Mouse (Mus musculus): ENCODE measurements around the gene Cdk2ap2.
A peak's percentile ranks its signal among the peaks of the same experiment; 100 is the strongest.
"Not testable (repeated sequence)": the region's sequence is repeated elsewhere in the genome, so short reads cannot be mapped to it uniquely, and the experiment has no call there.

Cdk2ap2 gene

DNA sequence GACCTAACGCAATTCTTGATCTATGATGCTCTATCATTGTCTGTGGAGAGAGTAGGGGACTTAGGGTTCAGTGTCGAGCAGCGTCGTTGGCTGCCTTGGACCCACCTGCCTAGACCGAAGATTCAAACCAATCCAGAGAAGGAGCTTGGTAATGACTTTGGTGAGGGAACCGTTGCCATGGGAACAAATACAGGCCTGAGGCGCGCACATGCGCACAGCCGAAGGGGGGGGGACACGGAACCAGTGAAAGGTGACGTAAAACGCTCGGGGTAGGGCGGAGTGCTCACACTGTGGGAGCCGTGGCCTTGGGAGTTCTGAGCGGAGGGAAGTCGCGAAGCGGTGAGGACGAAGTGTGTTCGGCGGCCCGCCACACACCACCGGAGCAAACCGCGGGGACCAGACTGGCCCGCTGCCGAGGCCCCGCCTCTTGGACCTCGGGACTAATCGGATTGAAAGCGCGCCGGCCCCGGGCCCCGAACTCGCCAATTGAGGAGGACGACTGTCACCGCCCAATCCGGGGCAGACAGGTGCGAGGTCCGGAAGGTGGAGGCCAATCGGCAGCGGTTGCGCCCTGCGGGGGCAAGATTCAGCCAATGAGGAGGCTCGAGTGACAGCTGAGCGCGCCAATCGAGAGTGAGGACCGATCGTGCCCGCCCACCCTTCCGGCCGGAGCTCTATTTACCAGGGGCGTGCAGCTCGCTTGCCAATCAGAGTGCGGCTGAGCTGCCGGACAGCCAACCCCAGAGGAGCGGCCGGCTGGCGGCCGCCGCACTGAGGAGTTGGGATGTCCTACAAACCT, at the start of gene Cdk2ap2:
Gene Cdk2ap2, plus strand, starts transcription at position 541 of the 799 bp plus-strand sequence.
- peak; percentile 99 for DNase-seq

DNA sequence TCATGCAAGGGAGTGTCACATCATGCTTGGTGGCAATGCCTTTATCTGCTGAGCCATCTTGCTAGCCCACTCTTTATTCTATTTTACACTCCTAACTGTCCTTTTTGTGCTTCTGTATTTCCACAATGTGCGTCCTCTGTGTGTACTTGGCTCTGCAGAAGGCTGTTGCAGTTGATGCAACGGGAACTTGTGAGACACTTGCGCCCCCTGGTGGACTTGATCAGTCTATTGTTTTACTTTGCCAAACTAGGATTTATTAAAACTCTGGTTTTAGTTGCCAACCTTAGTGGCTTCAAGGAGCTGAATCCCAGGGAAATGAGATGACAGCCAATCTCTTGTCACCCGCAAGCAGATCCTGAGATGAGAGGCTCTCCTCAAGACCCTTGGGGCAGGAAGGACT, 49.1 kb upstream of the Cdk2ap2 start:
- peak; percentile 83 for DNase-seq

DNA sequence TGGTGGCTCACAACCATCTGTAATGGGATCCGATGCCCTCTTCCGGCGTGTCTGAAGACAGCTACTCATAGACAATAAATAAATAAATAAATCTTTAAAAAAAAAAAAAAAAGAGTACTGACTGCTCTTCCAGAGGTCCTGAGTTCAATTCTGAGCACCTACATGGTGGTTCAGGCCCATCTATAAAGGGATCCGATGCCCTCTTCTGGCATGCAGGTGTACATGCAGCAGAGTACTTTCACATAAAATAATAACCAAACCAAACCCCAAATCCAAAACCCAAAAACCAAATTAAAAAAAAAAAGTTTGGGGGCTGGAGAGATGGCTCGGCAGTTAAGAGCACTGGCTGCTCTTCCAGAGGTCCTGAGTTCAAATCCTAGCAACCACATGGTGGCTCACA, 47.9 kb upstream of the Cdk2ap2 start:
- not testable (repeated sequence) for DNase-seq

DNA sequence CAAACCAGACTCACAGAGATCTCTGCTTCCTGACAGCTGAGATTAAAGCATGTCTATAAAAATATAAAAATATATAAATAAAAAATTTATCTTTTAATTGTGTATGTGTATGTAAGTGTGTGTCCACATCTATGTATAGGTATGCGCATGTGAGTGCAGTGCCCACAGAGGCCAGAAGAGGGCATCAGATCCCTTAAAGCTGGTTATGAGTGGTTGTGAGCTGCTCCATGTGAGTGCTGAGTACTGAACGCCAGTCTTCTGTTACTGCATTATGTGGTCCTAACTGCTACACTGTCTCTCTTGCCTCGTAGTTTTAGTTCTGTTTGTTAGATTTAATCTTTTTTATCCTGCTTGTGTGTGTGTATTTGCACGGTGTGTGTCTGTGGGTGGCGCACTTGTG, 46.0 kb upstream of the Cdk2ap2 start:
- DNase-seq = peak; percentile 32

DNA sequence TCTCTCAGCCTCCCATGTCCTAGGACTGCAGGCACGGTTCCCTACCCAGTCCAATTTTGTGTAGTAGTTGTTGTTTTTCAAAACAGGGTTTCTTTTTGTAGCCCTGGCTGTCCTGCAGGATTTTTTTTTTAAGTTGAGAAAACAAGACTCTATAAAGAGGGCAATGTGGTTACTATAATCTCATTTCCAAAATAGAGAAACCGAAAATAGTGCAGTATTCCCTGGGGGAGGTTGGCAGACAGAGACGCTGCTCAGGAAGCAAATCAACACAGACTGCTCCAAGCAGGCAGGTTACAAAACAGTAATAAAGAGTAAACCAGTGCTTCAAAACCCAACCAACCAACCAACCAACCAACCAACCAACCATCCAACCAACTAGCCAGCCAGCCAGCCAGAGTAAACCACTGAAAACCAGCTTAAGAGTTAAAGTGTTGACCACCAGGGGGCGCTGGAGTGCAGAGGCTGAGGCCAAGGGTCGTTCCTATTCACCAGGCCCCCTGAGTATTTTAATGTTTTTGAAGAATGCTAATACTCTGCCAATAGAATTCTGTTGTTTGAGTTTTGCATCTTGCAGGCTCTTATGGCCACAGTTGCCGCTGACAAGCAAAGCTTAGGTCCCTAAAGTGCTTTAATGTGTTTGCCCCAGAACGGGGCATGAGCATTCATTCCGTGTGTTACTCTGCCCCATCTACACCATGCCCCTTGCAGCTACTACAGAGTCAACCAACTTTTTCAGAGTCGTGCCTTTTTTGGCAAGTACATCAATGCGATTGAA, 45.1 kb upstream of the Cdk2ap2 start:
- DNase-seq = peak; percentile 79

DNA sequence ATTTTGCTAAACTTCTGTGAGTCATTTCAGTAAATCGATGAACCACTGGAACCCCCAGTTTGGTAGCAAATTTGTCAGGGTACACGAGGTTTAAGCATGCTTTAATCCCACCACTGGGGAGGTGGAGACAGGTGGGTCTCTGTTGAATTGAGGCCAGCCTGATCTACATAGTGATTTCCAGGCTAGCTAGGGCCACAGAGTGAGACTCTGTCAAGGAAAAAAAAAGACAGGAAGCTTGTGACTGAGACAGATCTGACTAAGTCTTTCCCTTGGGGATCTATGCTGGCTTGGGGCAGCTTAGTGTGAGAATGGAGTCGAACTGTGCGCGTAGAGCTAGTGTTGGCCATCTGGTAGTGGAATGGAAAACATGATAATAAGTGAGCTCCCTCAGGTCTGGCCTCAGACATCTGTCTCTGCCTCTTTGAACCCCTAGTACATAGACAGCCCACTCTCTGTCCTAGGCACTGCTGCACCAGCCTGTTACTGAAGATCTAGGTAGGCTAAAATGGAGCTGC, 44.4 kb upstream of the Cdk2ap2 start:
- DNase-seq = no peak

DNA sequence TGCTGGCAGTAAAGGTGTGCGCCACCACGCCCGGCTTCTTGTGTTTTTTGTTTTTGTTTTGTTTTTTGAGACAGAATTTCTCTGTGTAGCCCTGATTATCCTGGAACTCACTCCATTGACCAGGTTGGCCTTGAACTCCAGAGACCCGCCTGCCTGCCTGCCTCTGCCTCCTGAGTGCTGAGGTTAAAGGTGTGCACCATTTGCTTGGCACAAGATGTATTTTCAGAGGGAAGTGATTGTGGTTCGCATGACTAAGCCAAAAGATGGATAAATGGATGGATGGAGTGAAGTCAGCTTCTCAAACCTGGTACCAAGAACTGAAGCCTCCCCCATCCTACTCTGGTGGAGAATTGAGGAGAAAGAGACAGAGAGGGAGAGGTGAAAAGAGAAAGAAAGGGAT, 42.4 kb upstream of the Cdk2ap2 start:
- no peak for DNase-seq

DNA sequence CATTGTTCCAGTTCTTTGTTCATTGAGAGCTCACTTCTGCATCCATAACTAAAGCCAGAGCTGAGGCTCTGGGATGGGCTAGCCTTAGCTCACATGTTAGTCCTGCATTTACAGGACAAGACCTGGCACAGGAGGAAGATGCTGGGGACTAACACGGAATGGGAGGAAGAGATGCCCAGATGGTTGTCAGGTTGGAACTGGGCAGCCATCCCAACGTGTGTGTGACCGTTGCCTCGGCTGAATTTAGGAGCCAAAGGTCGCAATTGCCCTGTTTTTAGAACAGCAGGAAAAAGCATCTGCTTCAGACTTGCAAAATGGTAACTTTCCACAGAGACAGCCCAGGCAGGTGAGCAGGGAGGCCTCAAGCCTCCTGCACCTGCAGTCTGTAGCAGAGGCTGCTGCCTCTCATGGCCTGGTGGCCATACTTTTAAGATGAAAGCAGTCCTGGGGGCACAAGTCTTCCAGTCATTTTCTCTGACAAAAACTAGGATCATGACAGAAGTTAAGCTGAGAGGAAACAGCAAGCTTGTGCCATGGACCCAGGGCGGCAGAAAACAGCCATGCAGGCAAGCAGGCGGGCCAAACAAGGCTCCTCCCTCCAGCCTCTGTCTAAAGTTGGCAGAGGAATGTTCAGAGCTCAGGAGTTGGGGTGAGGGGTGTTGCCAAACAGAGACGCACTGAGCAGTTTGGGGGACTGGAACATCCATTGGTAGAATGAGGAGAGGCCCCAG, 41.6 kb upstream of the Cdk2ap2 start:
- no peak for DNase-seq

DNA sequence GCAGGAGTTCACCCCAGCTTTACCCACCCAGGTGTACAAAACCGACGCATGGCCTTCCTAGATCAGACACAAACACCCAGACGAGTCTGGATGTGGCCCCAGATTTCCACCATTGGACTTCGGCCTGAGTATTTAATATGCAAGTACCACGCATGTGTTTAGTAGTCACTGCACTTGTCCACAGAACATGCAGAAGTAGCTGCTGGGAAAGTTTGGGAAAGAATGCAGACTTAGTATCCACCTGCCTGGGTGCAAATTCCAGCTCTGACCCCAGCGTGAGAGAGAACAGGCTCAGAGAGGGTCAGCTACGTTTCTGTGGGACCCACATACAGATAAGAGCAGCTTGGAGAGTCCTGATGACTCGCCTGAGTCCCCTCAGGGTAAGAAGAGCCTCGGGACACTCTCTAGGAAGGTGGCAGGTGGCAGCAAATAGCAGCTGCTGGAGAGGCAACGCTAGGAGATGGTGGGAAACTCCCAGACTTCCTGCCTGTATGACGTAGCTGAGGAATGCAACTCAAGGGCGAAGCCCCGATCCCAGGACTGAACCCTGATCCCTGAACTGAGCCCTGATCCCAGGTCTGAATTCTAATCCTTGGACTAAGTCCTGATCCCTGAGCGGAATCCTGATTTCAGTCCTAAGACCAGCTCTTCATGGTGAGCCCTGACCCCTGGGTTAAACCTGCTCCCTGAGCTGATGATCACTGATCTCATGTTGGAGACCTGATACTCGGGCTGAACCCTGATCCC, 40.9 kb upstream of the Cdk2ap2 start:
- no peak for DNase-seq

DNA sequence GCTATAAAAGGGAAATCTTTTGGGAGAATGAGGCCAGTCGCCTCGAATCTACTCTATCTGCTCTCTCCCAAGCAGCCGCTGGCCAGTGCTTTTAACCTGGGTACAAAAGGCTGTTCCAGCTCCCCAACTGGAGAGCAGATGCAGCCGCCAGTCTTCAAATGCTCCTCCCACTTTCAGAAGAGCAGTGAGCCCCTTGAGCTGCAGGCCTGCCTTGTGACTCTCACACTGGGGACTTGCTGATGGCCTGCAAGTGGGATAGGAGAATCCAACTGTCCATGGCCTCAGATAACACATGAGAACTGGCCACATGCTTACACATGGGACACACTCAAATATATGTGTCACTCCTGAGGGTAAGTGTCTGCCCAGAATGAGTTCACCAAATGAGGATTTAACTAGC, 40.3 kb upstream of the Cdk2ap2 start:
- DNase-seq = no peak

DNA sequence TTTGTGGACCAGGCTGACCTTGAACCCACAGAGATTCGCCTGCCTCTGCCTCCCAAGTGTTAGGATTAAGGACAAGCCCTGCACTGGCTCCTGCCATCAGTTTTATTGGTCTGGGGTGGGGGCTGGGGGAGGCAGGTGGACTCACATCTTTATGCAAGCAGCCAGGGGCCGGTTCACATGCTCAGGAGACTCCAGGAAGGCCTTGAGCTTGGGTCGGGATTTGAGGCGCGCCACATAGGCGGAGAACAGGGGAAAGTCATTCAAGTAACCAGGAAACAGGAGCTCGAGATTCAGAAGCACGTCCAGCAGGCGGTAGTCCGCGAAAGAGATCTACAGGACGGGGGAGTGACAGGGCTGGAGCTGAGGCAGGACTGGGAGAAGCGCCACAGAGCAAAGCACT, 39.6 kb upstream of the Cdk2ap2 start:
- no peak for DNase-seq

DNA sequence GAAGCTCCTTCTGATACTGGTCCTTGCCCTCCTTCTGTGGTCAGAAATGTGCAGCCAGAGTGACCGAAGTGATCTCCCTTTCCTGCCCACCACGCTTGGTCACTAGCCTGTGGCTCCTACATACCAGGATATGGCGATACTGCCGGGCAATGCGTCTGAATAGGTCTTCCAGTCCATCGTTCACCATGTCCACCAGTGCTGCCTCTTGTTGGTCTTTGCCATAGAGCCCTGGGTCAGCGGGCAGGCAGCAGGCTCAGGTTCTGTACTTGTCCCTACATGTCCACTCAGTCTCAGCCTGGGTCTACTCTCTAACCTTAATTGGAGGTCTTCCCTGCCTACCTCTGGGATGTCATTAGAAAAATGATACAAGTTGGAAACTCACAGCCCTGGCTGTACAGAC, 39.0 kb upstream of the Cdk2ap2 start:
- DNase-seq = no peak

DNA sequence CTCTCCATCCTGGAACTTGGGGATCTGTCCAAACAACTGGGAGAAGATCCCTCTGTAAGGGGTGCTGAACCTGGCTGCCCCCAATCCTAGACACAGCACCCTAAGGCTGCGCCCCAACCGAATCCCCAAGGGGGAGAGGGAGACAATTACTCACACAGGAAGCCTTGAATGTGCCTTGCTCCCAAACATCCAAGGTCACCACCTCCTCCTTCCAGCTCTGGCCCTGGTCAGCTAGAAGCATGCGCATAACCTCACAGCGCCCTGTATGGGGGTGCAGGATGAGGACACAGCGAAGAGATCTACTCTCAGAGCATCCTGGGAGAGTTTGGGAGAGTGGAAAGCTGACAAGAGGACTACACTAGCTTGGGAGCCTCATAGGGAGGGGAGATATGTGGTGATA, 38.4 kb upstream of the Cdk2ap2 start:
- DNase-seq = no peak

DNA sequence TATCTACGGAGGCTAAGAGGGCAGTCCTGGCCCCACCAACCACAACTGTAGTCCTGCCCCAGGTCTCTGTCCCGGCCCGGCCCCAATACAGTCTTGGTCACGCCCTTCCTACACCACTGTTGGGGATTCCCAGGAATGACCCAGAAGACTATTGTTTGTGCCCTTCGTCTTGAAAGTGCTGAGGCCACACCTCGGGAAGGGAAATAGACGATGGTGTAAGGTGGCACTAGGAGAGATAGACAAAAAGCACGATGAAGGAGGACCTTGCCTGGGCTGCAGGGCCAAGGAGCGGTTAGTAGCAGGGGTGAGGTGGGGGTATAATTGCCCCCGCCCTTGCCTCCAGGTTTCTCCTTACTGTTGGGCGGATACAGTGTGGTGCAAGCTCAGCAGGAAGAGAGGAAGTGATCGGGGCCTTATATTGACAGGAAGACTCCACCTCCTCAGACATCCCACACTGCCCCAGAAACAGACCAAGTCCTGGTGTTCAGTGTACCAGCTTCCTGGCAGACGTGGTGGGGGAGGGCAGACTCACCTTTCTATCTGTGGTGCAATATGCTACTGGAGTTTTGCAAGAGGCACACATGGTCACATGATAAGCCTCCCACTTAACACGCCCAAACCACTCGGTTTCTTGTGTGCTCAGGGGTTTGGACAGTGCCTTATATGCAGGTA, 37.8 kb upstream of the Cdk2ap2 start, which contains the start of gene Gstp3:
Gene Gstp3, minus strand, starts transcription at position 501 of the 672 bp plus-strand sequence.
- DNase-seq = peak; percentile 54

DNA sequence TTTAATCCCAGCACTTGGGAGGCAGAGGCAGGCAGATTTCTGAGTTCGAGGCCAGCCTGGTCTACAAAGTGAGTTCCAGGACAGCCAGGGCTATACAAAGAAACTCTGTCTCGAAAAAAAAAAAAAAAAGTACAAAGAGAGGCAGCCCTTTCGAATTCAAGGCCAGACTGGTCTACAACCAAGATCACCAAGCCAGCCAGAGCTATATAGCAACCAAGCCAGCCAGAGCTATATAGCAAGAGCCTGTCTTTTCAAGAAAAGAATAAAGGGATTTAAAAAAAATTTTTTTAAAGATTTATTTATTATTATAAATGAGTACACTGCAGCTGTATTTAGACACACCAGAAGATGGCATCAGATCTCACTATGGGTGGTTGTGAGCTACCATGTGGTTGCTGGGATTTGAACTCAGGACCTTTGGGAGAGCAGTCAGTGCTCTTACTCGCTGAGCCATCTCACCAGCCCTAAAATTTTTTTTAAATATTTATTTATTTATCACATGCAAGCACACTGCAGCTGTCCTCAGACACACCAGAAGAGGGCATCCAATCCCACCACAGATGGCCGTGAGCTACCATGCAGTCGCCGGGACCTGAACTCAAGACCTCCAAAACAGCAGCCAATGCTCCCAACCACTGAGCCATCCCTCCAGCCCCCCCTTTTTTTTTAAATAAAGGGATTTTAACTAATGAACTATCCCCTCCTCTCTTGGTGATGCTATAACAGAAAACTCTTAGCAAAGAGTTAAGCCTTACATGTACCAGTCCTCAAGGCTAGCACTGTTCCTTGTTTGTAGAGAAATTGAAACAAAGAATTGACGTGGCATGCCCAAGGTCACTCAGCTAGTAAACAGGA, 36.7 kb upstream of the Cdk2ap2 start:
- not testable (repeated sequence) for DNase-seq

DNA sequence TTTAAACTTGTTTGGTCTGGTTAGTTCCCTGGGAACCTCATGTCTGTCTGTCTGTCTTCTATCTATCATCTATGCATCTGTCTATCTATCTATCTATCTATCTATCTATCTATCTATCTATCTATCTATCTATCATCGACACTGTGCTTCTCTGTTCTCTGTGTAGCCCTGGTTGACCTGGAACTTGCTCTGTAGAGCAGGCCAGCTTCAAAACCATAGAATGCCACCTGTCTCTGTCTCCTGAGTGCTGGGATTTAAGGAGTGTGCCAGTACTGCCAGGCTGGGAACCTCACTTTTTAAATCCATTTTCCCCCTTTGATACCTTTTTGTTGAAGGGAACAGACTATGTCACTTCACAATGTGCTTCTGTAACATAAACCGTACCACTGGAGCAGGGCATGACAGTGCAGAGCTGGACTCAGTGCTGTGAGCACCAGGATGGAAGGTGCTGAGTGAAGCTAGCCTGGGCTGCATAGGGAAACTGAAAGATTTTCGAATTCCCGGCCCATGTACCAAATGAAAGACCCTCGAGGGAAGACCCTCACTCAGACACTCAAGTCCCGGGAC, 36.0 kb upstream of the Cdk2ap2 start:
- no peak for DNase-seq

DNA sequence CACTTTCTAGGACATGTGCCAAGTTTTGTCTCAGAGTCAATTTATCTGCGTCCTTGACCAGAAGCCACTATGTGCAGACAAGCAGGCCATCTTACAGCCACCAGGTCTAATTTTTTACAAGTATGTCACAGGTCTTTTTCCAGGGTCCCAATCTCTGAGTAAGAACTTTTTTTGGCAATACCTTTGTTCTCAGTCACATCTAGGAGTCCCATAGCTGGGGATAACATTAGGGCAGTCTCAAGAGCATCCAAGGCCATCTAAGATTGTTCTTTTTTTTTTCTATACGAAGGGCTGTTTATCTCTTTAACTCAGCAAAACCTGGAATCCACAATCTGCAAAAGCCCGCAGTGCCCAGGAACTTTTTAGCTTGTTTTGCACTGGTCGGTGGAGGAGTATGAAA, 33.6 kb upstream of the Cdk2ap2 start:
- DNase-seq = not testable (repeated sequence)

DNA sequence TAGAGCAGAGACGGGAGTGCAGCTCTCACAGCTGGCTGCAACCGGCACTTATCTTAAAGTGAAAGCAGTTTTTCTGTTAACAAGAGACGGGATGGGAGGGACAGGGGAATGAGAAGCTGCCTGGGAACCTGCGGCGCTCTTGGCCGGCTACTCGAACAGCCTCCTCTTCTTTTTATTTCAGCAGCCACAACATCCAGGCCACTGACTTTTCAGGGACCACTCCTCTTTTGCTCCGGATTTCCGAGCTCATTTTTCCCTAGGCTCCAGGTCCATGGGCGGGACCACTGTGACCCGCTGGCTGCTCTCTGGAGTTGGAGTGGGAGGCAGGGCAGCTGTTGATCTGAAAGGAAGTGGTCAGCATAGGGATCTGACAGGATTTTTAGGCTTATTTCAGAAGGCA, 32.5 kb upstream of the Cdk2ap2 start:
- DNase-seq = not testable (repeated sequence)

DNA sequence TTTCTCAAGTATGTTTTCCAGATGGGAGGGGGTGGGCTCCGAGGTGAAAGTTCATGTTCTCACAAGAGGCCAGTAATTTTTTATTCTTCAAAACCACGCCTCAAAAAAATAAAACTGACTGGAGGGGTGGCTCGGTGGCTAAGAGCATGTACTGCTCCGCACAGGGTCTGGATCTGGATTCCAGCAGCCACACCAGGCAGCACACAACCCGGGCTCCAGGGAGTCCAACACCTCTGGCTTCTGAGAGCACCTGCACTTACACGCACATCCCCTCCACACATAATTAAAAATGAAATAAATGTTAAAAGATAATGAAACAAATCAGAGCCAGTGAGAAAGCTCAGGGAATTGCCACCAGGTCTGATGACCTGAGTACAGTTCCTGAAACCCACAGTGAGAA, 30.7 kb upstream of the Cdk2ap2 start:
- no peak for DNase-seq

DNA sequence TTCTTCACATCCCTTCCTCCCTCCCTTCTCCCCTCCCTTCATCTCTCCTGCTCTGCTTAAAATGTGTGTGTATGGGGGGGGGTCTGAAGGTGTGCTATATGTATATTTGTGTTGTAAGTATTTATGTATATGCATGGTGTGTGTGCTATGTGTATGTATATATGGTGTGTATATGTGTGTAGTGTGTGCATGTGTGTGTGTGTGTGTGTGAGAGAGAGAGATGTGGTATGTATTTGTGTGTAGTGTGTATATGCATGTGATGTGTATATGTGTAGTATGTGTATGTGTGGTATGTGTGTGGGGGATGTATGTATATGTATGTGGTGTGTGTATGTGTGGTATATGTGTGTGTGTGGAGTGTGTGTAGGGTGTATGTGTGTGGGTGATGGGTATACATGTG, 30.1 kb upstream of the Cdk2ap2 start:
- DNase-seq = no peak

DNA sequence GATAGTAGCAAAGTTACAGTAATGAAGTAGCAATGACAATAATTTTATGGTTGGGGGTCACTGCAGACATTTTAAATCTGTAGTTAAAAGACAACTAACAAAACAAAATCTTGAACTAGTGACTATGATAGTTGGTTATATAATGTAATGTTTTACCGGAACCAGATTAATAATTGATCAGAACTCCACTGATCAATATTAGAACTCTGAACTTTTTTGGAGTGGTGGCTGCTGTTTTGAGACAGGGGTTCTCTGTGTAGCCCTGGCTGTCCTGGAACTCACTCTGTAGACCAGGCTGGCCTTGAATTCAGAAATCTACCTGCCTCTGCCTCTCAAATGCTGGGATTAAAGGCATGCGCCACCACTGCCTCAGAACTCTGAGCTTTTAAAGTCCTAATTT, 28.7 kb upstream of the Cdk2ap2 start:
- DNase-seq = not testable (repeated sequence)
